Mouse (Mus musculus) forebrain, embryonic 12.5 days (tissue): ENCODE measurements at regions not wholly inside any gene's neighbourhood (a gene's known extent, or its start where the extent isn't known, plus 50 kb on each side); places are given as distances from the start of the nearest gene placed in this dataset.

Experiments
- ATAC-seq: fragments of 200-750 bp; cut with Nextera tagmentation; 2 replicates; pipeline ENCODE4 v1.8.0; 2017; ENCODE audit warnings: moderate TSS enrichment; ENCODE audit not compliant: low FRiP score
- H3K27ac ChIP-seq: fragments of 300-500 bp; sonication (generic); 2 replicates; pipeline ENCODE4 v1.5.1; 2016; ENCODE audit warnings: mild to moderate bottlenecking
- H3K27me3 ChIP-seq: fragments of 300-500 bp; sonication (generic); 2 replicates; pipeline ENCODE4 v1.6.1; 2016; ENCODE audit warnings: mild to moderate bottlenecking
- H3K36me3 ChIP-seq: fragments of 300-500 bp; sonication (generic); replicated peaks from 2 replicates; pipeline ENCODE4 v1.6.1; 2016; ENCODE audit warnings: mild to moderate bottlenecking
- H3K4me1 ChIP-seq: fragments of 300-500 bp; sonication (generic); 2 replicates; pipeline ENCODE4 v1.6.1; 2016
- H3K4me2 ChIP-seq: fragments of 300-500 bp; sonication (generic); 2 replicates; pipeline ENCODE4 v1.6.1; 2016; ENCODE audit warnings: mild to moderate bottlenecking, moderate library complexity
- H3K4me3 ChIP-seq: fragments of 300-500 bp; sonication (generic); replicated peaks from 2 replicates; pipeline ENCODE4 v1.5.1; 2016; ENCODE audit warnings: mild to moderate bottlenecking
- H3K9ac ChIP-seq: fragments of 300-500 bp; sonication (generic); 2 replicates; pipeline ENCODE4 v1.6.1; 2016; ENCODE audit warnings: mild to moderate bottlenecking
- H3K9me3 ChIP-seq: fragments of 300-500 bp; sonication (generic); 2 replicates; pipeline ENCODE4 v1.6.1; 2016
- WGBS: fragments of 180-500 bp; shearing (Covaris S2); methylation state at CpG from one replicate; pipeline ENCODE4 v1.1.7; 2016; 5-methylcytosine and 5-hydroxymethylcytosine counted together

DNA sequence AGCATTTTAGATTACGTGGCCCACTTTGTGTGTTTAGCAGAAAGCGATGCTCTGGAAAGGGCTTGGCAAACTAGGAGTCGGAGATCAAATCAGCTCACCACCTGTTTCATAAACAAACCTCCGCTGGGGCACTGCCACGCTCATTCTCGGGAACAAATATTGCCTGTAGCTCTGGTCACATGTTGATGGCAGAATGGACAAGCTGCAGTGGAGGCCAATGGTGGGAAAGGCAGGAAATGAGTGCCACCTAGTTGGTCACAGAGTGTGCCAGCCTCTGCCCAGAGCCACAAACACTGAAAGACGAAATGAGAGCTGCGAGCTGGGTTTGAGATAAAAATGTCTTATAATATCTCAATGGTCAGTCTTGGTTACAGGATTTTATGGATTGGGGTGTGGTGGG lies 259.2 kb upstream of the Csf3r start:
- WGBS, result 87% methylated on average over 8 of the region's 8 CpGs

DNA sequence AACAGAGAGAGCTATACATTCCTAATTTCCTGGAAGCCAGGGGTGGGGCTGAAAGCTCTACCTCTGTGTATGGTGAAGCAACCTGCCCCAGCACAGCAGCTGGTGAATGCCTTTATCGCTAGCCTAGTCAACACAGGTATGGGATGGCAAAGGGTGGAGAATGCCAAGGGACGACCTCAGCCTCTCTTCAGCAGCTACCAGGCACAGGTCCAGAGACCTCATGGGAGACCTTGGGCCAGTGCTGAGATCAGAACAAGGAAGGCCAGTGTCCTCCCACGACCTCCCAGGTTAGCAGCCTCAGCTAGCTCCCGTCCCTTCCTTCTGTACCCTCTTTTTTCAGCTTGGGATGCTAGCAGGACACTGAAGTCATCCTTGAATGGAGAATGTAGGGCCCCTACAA lies 247.2 kb upstream of the Csf3r start:
- H3K9me3 ChIP-seq, result no peaks in the 10 kb centered on the region
- no peak overlapping the region for H3K4me3 ChIP-seq
- H3K4me2 ChIP-seq, result no peak overlapping the region
- H3K36me3 ChIP-seq, result no peaks in the 10 kb centered on the region
- peaks cover 22% of the 10 kb centered on the region for H3K4me1 ChIP-seq
- H3K9ac ChIP-seq, result no peak overlapping the region
- WGBS, result 78% methylated on average over 4 of the region's 4 CpGs
- H3K27ac ChIP-seq, result no peak overlapping the region
- peaks cover 41% of the 10 kb centered on the region for H3K27me3 ChIP-seq
- ATAC-seq, result no peak

More for the DNA sequence above, 259.2 kb upstream of the Csf3r start:
- H3K4me2 ChIP-seq, result no peak overlapping the region
- H3K4me1 ChIP-seq, result no peaks in the 10 kb centered on the region
- no peak for ATAC-seq
- no peak overlapping the region for H3K4me3 ChIP-seq
- no peaks in the 10 kb centered on the region for H3K27me3 ChIP-seq
- no peaks in the 10 kb centered on the region for H3K36me3 ChIP-seq
- no peak overlapping the region for H3K9ac ChIP-seq
- H3K9me3 ChIP-seq, result no peaks in the 10 kb centered on the region
- H3K27ac ChIP-seq, result no peak overlapping the region

DNA sequence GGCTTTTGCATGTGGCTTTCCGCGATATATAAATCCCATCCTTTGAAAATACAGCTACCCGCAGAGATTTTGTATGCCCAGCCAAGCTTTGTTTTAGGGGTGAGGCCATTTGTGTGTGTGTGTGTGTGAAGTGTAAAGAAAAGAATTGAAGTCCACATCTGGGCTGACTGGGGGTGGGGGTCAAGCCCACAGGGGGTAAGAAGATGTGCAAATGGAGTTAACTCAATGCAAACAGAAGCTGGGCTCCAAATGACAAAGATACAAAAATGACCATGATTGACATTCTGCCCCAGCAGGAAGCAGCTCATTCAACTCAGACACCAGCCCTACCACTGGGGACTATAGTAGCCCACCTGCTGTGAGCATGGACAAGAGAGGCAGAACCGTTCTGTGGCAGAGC lies 244.2 kb upstream of the Csf3r start:
- peaks cover 43% of the 10 kb centered on the region for H3K27me3 ChIP-seq
- H3K4me1 ChIP-seq, result peaks cover 22% of the 10 kb centered on the region
- H3K27ac ChIP-seq, result no peak overlapping the region
- WGBS, result 17% methylated on average over 4 of the region's 4 CpGs
- no peak overlapping the region for H3K9ac ChIP-seq
- H3K4me2 ChIP-seq, result no peak overlapping the region
- H3K4me3 ChIP-seq, result no peak overlapping the region
- H3K9me3 ChIP-seq, result no peaks in the 10 kb centered on the region
- no peaks in the 10 kb centered on the region for H3K36me3 ChIP-seq
- ATAC-seq, result no peak

DNA sequence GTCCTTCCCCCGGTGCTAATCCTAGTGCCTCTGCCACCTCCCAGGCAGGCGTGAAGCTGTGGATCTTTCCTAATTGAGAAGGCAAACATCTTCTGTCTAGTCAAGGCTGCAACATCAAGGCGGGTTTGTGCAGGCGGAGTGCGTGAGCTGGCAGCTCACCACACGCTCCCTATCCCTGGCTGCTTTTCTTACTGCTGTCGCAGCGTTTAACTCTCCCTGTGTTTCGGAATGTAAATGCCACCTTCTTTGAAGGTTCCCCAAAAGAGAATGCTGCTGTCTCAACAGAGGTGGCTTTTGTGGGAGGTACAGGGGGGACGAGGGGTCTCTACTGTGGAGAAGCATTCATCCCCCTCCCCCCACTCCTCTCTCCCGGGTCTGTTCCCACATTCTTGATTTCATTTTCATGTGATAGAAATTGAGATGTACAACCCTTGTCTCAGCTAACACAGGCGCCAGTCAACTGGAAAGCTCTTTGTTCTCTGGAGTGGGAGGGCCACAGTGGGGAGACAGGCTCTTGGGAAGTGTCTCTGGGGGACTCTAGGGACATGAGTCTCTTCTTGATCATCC lies 243.3 kb upstream of the Csf3r start:
- Histone ChIP-seq H3K36me3 (no peaks in the 10 kb centered on the region), H3K4me1 (peaks cover 26% of the 10 kb centered on the region), H3K9ac (no peak overlapping the region), H3K4me2 (no peak overlapping the region), H3K4me3 (no peak overlapping the region), H3K9me3 (no peaks in the 10 kb centered on the region), H3K27ac (no peak overlapping the region), H3K27me3 (peaks cover 47% of the 10 kb centered on the region)
- no peak for ATAC-seq
- WGBS, result 14% methylated on average over 12 of the region's 12 CpGs

DNA sequence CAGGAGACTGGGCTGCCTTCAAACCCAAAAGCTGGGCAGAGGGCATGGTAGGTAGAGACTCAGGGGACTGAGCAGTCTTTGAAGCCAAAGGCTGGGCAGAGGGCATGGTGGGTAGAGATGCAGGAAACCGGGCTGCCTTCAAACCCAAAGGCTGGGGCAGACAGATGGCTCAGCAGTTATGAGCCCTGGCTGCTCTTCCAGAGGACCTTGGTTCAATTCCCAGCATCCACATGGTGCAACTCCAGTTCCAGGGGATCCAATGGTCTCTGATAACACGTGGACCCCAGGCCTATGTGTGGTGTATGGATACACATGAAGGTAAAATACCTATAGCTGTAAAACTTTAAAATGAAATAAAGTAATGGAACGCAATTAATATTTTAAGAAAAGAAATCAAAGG lies 242.0 kb upstream of the Csf3r start:
- no peak overlapping the region for H3K4me3 ChIP-seq
- H3K4me2 ChIP-seq, result no peak overlapping the region
- H3K27ac ChIP-seq, result no peak overlapping the region
- 81% methylated on average over 3 of the region's 3 CpGs for WGBS
- peaks cover 40% of the 10 kb centered on the region for H3K27me3 ChIP-seq
- H3K4me1 ChIP-seq, result peaks cover 28% of the 10 kb centered on the region
- no peaks in the 10 kb centered on the region for H3K9me3 ChIP-seq
- no peak for ATAC-seq
- no peaks in the 10 kb centered on the region for H3K36me3 ChIP-seq
- H3K9ac ChIP-seq, result no peak overlapping the region

DNA sequence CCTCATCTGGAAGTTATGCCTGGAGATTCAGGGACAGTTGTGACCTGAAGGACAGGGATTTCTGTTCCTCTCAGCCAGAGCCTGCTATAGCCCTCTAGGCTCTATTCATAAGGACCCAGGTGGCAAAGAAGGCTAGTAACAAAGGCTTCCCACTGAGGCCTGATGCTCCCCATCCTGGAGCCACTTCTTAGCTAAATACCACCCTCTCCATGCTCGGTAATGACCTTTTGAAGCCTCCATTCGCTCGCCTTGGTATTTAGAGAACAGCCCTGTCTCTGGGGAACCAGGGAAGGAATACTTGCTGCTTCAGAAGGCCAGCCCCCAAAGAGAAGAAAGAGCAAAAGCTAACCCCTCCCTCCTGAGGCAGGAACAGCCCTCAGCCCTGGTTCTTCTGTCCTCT lies 238.3 kb upstream of the Csf3r start:
- H3K27ac ChIP-seq, result no peak overlapping the region
- H3K4me3 ChIP-seq, result no peak overlapping the region
- no peak overlapping the region for H3K9ac ChIP-seq
- no peak for ATAC-seq
- H3K4me2 ChIP-seq, result no peak overlapping the region
- no peaks in the 10 kb centered on the region for H3K9me3 ChIP-seq
- 14% methylated on average over 3 of the region's 3 CpGs for WGBS
- peaks cover 16% of the 10 kb centered on the region for H3K27me3 ChIP-seq
- H3K36me3 ChIP-seq, result no peaks in the 10 kb centered on the region
- peaks cover 9% of the 10 kb centered on the region for H3K4me1 ChIP-seq

DNA sequence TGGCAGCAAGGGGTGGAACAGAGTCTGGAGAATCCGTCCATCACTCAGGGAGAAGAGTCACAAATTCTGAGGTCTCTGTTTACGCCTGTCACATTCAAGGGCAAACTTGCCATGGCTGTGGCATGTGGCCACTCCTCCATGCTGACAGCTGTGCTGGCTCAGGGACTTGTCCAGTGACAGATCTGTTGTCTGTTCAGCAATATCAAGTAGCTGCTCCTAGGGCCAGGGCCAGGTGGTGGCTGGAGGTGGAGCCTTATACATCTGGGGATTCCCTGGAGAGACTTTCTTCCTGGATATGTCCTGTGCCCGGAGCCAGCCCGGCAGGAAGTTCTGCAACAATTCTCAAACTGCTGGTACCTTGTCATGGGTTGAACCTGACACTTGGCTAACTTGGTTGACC lies 229.7 kb upstream of the Csf3r start:
- Histone ChIP-seq H3K4me3 (no peak overlapping the region), H3K27ac (no peak overlapping the region), H3K9me3 (0 out of 2 replicates have a peak, but pooled peaks cover 3% of the 10 kb centered on the region), H3K9ac (no peak overlapping the region), H3K4me2 (no peak overlapping the region), H3K36me3 (no peaks in the 10 kb centered on the region), H3K27me3 (no peaks in the 10 kb centered on the region; the same call in 1 of the 2 replicates), H3K4me1 (no peaks in the 10 kb centered on the region)
- WGBS, result 86% methylated on average over 4 of the region's 4 CpGs
- ATAC-seq, result no peak

DNA sequence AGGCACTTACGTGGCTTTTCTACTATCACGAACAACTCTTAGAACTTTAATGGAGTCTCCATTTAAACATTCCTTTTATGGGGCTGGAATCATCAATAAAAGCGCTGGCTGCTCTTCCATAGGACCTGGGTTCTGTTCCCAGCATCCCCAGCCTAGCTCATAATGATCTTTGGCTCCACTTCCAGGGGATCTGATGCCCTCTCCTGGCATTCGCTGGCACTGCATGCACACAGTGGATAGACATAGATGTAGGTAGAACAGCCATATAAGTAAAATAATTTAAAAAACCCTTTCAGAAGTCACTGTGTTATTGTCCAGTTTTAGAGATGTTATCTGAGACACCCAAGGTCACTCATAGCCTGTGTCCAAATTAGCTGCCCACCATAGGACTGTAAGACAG lies 216.4 kb upstream of the Csf3r start:
- no peak for ATAC-seq
- peaks cover 12% of the 10 kb centered on the region for H3K4me1 ChIP-seq

DNA sequence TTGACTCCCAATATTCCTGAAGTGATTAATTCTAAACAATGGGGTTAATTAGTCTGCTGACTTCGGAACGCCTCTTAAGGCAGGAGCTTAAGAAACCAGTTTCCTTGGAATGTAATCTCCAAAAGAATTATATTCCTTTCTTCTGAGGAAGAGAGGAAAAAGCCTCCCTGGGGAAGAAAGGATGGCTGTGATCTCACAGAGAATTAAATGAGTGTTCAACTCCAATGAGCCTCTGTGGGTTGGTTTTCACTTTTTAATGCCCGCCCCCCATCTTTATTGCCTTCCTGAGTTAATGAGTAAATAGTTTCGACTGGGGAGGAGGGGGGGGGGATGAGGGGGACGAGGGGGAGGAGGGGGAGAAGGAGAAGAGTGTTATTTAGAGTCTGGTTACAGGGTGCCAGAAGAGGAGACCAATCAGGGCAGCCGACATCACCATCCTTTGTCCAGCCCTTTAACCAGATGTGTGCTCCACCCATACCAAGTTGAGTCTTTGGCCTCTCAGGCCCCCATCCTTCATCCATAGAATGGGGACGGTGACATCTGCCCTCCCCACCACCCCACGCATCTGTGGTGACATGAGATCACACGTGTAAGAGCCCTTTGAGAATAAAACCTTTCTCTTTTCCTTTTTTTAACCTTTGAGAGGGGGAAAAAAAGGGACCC lies 214.8 kb upstream of the Csf3r start:
- Histone ChIP-seq H3K4me3 (no peak overlapping the region), H3K27ac (no peak overlapping the region), H3K9ac (no peak overlapping the region), H3K4me1 (peaks cover 12% of the 10 kb centered on the region), H3K36me3 (no peaks in the 10 kb centered on the region), H3K4me2 (no peak overlapping the region), H3K27me3 (peaks cover 48% of the 10 kb centered on the region), H3K9me3 (no peaks in the 10 kb centered on the region)
- 0 out of 2 replicates have a peak, but pooled peaks have one; percentile 27 for ATAC-seq
- WGBS, result 4% methylated on average over 9 of the region's 9 CpGs

More for the DNA sequence above, 216.4 kb upstream of the Csf3r start:
- H3K36me3 ChIP-seq, result no peaks in the 10 kb centered on the region
- H3K4me3 ChIP-seq, result no peak overlapping the region
- WGBS, result 93% methylated on average over 4 of the region's 4 CpGs
- H3K27ac ChIP-seq, result no peak overlapping the region
- H3K9me3 ChIP-seq, result no peaks in the 10 kb centered on the region
- H3K4me2 ChIP-seq, result no peak overlapping the region
- no peak overlapping the region for H3K9ac ChIP-seq
- H3K27me3 ChIP-seq, result peaks cover 63% of the 10 kb centered on the region

DNA sequence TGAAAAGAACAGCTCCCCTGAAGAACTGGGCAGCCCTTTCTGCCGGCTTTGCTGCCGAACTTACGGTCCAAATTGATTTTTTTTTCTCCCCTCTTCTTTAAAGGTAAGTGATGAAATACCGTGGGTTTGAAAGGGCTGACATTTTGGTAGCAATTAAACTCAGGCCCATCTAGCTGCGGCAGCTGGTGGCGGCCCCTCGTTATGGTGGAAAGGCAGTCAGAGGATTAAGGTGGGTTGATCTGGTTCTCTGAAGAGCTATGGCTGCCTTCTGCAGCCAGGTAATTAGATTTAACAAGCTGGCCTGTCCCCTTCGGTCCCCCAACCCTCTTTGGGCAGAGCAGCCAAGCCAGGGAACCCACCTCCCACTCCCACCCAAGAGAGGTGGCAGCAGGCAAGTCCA lies 214.1 kb upstream of the Csf3r start:
- no peak overlapping the region for H3K4me2 ChIP-seq
- peaks cover 12% of the 10 kb centered on the region for H3K4me1 ChIP-seq
- no peaks in the 10 kb centered on the region for H3K9me3 ChIP-seq
- no peak for ATAC-seq
- 19% methylated on average over 8 of the region's 8 CpGs for WGBS
- no peak overlapping the region for H3K4me3 ChIP-seq
- no peak overlapping the region for H3K9ac ChIP-seq
- H3K36me3 ChIP-seq, result no peaks in the 10 kb centered on the region
- no peak overlapping the region for H3K27ac ChIP-seq
- peaks cover 47% of the 10 kb centered on the region for H3K27me3 ChIP-seq

DNA sequence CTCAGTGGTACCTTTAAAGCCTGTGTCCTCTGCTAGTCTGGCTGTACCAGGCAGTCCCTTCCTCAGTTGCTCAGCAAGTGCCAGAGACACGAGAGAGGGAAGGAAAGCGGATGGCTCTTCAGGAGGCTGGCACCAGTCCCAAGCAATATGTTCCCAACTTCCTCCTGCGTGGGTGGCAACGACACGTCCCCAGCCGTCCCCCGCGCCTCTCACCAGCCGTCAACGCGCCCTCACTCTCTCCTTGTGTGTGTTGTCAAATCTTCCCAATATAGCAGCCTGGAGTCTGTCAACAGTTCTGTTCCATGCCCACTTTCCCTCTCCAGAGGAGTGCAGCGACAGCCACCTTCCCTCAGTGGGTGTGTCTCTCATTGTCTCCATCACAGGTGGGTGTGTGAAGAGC lies 210.0 kb upstream of the Csf3r start:
- Histone ChIP-seq H3K36me3 (no peaks in the 10 kb centered on the region), H3K27ac (no peak overlapping the region), H3K27me3 (peaks cover 39% of the 10 kb centered on the region), H3K4me2 (no peak overlapping the region), H3K4me3 (no peak overlapping the region), H3K4me1 (peaks cover 17% of the 10 kb centered on the region), H3K9ac (no peak overlapping the region), H3K9me3 (no peaks in the 10 kb centered on the region)
- 84% methylated on average over 12 of the region's 12 CpGs for WGBS
- ATAC-seq, result no peak

DNA sequence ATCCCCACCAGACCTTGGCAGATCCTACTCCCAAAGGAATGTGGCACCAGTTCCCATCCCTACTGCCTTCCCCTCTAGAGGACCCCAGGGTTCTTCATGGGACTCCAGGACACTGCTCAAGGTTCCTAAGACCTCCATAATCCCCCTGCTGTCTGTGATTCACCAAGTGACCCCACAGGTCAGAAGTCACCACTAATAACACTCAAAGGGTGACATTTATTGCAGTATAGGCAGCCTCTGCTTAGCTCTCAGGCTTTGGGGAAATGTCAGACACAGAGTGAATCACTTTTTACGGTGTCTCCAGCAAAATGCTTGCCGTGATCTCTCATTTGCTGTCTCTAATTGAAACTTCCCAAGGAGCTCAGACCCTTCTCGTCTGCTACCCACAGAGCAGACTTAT lies 209.1 kb upstream of the Csf3r start:
- no peak overlapping the region for H3K9ac ChIP-seq
- no peak overlapping the region for H3K27ac ChIP-seq
- no peak overlapping the region for H3K4me2 ChIP-seq
- ATAC-seq, result no peak
- H3K9me3 ChIP-seq, result no peaks in the 10 kb centered on the region
- WGBS, result 76% methylated on average over 3 of the region's 3 CpGs
- H3K27me3 ChIP-seq, result peaks cover 45% of the 10 kb centered on the region
- no peaks in the 10 kb centered on the region for H3K36me3 ChIP-seq
- H3K4me3 ChIP-seq, result no peak overlapping the region
- peaks cover 10% of the 10 kb centered on the region for H3K4me1 ChIP-seq

DNA sequence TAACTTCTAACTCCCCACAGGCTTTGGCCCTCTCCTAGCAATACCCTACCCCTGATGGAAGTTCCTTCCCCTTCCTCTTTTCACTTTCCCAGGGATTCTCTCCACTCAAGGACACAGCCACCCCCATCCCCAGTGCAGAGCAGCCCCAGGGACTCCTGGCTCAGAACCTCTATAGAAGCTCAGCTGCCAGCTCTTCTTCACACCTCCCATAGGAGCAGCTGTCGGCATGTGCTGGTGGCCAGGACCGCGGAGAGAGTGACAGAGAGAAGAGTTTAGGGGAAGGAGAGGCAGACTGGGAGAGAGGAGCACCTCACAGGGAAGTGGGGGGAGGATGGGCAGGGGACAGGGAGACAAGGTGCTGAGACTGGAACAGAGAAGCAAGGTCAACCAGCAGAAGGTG lies 199.8 kb upstream of the Csf3r start:
- Histone ChIP-seq H3K4me2 (no peak overlapping the region), H3K27me3 (peaks cover 15% of the 10 kb centered on the region; the same call in 1 of the 2 replicates), H3K4me3 (no peak overlapping the region), H3K9me3 (no peaks in the 10 kb centered on the region), H3K36me3 (no peaks in the 10 kb centered on the region), H3K27ac (no peak overlapping the region), H3K9ac (no peak overlapping the region), H3K4me1 (no peaks in the 10 kb centered on the region)
- WGBS, result 68% methylated on average over 3 of the region's 3 CpGs
- ATAC-seq, result no peak
